Mouse (Mus musculus) stomach, postnatal 0 days (tissue): ENCODE measurements around the gene Tmeff2.

Experiments
- CTCF ChIP-seq: IDR thresholded peaks from 2 replicates; pipeline ENCODE4 v1.5.1; 2016; ENCODE audit warnings: antibody characterized with exemption, low read depth, mild to moderate bottlenecking, moderate library complexity
- EP300 ChIP-seq: optimal IDR thresholded peaks from 2 replicates; pipeline ENCODE3; 2016; ENCODE audit warnings: antibody characterized with exemption

- TF ChIP-seq EP300 (no peak), CTCF (peak; percentile 43)
These were observed 248.2 kb downstream of the Tmeff2 start for GRCm38 (mm10) chr1:51148481-51149137.
